Mouse (Mus musculus) right cerebral cortex, postnatal 4 days (tissue): Measurements from ENCODE around the gene Tbc1d1.

Experiments
- DNase-seq: peaks from one replicate; pipeline ENCODE4 v3.0.0-alpha.2; 2022

Gene Tbc1d1

DNA sequence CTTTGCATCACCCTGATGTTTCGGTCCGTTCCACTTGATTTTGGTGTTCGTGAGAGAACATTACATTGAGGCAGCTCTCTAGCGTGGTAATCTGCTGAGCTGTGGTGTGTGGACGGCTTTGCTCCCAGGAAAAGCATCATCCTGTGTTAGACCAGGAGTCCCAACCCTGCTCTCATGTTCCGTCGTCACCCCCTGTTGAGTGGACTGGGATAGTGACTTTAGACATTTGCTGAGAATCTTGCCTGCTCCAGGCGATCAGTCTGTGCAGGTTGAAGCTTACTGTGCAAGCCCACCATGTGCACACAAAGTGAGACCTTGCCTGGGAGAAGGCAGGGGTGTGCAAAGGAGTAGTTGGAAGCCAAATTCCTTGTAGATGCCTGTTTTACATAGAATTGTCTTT is 85.8 kb downstream of the Tbc1d1 start:
- DNase-seq, result no peak

- no peak for DNase-seq
Measured at GRCm38 (mm10) chr5:64242795-64243455, 86.8 kb downstream of the Tbc1d1 start.

DNA sequence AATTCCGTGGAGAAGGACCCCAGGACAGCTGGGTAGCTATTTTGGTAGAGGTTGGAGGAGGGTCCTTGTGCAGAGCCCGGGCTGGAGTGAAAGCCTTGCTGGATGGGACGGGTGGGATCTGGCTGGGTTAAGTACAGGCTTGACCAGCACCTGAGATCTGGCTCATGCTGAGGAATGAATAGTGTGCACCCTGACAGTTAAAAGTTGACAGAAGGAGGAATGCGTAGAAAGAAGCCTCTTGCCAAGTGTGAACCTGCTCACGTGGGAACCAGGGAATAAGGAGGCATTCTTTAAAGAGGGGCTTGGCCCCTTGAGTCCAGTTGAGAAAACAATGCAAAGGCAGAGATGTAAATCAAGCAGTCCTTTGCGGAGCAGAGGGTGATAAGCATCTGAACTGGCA is 87.6 kb downstream of the Tbc1d1 start:
- no peak for DNase-seq

DNA sequence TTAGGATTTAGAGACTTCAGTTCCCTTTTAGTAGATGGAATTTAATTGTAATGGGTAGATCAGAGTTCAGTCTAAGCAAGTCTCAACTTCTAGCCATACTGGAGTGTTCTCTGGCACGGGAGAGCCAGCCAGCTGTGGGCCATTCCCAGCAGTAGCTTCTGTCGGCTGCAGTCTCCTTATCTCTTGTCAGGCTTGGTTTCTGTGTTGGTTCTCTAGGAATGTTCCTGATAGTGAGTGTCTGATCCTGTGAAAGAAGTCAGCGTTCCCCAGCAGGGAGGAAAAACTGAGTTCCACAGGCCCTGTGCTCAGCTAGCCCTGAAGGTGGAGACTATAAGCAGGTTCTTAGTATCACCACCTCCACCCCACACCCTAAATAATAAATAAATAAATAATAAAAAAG is 88.2 kb downstream of the Tbc1d1 start:
- no peak for DNase-seq

DNA sequence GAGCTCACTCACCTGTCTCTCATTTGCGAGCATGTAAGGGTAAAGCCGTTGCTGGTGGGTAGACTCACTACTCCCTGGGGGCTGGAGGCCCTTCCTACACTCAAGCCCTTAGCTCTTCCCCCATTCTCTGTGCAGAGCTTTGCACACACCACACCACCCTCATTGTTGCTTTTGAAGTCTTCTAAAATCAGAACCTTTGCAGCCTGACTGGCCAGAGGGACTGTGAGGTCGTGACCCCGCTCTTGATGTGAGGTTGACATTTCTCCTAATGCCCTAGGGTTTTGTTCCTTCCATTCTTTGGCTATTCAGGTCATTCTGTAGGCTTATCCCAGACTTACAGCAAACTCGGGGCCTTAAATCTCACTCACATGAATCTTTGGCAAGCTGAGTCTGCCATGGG is 88.6 kb downstream of the Tbc1d1 start:
- no peak for DNase-seq

GRCm38 (mm10) chr5:64251435-64251834 is 95.3 kb downstream of the Tbc1d1 start:
- DNase-seq, result no peak

DNA sequence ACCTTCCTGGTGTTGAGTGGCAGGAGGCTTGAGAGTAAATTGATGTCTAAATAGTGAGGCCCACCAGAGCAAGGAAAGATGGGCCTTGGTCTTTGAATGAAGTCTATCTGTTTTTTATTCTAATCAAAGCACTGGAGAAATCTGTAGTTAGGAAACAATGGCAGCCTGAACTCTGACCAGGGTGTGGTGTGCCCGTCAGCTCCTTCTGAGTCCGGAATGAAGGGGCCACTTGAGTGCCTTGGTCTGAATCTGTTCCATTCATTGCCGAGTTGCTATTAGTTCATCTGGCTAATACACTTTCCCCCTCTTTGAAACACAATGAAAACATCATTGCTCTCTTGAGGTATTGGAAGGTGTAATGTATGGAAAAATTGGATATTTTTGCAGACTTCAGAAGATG is 98.2 kb downstream of the Tbc1d1 start:
- no peak for DNase-seq

DNA sequence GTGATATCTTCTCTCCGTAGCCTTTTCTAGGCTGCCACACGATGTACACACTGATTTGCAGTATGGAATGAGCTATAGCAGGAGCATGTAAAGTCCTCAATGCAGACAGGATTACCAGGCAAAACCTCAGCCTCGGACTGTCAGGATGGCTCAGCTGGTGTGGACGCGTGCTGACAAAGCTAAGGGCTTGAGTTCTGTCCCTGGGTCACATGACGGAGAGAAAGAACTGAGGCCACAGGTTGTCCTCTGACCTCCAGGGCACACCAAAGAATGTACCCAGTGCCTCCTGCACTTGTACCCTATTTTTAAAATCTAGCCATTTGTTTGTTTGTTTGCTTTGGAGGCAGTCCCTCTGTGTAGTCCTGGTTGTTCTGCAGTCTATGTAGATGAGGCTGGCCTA is 98.9 kb downstream of the Tbc1d1 start:
- no peak for DNase-seq

GRCm38 (mm10) chr5:64263348-64263747 is 107.2 kb downstream of the Tbc1d1 start:
- DNase-seq, result no peak

- DNase-seq, result no peak
Measured at GRCm38 (mm10) chr5:64263898-64264478, 107.9 kb downstream of the Tbc1d1 start.

DNA sequence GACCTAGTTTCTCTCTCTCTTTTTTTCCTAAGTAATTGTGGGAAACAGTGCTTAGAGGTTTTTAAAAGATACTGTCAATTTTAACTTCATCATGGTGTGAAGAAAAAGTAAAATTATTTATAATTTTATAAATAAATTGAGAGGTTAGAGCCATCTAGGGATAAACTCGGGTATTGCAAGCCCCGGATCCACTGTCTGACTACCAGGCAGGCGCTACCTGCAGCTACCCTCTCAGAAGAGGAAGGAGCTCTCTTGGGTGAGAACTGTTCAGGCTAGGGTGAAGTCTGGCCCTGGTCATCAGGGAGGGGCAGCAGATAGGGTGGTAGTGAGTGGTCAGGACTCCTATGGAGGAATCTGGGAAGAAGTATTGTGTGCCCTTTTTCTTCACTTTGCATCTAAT is 109.0 kb downstream of the Tbc1d1 start:
- peak; percentile 58 for DNase-seq

DNA sequence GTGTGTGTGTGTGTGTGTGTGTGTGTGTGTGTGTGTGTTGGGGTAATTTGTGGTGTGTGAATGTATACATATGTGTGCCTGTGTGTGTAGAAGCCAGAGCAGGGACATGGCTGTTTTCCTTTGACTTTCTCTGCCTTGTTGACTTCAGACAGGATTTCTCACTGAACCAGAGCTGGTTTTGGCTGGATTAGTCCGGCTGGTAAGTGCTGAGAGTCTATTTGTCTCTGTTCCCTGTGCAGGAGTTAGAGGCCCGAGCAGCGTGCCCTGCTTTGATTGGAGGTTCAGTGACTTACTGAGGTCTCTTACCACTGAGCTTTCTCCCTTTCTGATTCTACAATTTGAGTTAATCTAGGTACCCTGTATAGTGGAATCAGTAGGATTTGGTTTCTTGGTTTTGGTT is 109.8 kb downstream of the Tbc1d1 start:
- DNase-seq, result no peak

GRCm38 (mm10) chr5:64266534-64266933 is 110.4 kb downstream of the Tbc1d1 start:
- DNase-seq, result no peak

DNA sequence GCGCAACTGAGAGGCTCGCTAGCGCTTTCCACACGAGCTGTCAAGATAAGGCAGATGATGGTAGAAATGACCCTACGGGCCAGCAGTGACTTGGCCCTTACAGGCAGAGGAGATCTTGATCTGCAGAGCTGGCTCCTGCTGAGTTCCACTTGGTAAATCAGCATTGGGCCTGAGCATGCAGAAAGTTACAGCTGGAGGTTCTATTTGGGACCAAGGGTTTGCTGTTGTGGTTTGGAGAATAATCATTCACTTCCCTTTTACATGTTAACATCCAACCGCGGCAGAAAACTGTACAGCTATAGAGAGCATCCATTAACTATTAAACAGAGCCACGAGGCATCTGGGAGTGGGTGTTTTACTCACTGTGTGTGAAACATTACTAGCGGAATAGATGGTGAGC is 111.2 kb downstream of the Tbc1d1 start:
- DNase-seq, result no peak

GRCm38 (mm10) chr5:64269669-64270068 is 113.6 kb downstream of the Tbc1d1 start:
- no peak for DNase-seq

DNA sequence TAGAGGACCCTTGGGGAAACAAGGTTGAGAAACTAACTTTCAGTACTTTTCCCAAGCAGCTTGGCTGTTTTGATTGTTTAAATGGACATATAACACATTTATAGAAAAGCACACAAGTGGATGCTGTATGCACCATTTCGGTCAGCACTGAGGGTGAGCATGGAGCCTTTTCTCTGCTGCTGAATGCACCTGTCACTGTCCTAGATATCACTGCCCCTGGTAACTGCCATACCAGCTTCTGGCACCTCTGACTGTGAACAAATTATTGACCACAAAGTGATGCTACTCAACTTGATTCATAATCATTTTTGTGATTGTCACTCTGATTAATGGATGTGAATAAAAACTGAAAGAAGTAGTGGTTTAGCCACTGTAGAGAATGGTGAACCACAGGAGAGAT is 117.4 kb downstream of the Tbc1d1 start:
- no peak for DNase-seq

DNA sequence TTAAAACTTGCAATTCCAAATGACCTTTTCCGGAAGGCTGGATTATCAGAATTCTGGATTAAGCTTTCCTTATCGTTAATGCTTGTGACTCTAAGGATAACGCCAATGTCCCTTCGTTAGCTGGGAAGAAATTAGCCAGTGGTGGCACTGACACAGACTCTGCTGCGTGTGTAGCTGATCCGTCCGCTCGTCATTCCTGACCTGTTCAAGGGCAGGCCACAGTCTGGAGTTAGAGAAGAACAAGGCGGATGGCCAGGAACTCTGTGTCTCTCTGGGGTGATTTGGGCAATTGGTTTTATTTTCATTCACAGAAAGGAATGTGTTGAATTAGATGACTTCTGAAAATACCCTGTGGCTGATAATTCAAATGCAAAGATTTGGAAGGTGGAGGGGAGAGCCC is 118.2 kb downstream of the Tbc1d1 start:
- no peak for DNase-seq

GRCm38 (mm10) chr5:64274738-64275451 is 118.8 kb downstream of the Tbc1d1 start:
- peak; percentile 36 for DNase-seq

DNA sequence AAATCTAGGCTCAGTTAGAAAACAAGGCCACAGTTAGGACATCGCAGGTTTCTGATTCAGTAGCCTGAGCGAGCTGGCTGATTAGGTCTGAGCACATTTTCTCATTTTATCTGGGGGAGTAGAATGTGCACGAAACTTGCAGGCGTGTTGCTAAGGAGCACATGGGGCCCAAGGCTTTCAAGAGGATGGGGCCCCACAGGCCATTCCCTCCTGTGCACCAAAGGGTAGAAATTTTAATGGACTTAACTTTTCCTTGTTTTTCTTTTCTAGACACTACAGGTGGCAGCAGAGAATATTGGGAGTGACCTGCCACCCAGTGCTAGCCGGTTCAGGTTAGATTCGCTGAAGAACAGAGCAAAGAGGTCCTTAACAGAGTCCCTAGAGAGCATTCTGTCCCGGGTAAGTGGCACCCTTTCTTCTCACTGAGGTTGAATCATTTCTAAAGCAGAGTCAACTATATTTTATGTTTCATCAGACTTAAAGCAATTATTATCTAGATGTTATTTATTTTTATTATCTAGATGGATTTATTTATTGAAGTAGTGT is 121.6 kb downstream of the Tbc1d1 start:
- no peak for DNase-seq

DNA sequence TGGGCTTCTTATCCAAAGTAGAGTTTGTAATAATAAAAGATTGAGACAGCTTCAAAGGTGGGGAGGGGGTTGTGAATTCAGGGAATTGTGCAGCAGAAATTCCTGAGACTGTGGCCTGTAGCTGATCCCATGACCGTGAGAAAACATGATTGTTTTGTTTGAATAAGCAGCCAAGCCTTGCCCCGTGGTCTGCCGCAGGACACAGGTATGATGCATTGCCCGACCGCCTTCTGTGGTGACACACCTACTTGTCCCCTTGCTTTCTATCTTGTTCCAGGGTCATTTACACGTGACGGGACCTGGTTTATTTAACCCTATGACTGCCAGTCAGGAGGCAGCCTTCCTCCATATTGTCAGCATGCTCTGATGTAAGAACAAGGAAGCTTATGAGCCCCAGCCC is 123.6 kb downstream of the Tbc1d1 start:
- no peak for DNase-seq

- DNase-seq, result no peak
Measured at GRCm38 (mm10) chr5:64280191-64280590, 124.1 kb downstream of the Tbc1d1 start.

DNA sequence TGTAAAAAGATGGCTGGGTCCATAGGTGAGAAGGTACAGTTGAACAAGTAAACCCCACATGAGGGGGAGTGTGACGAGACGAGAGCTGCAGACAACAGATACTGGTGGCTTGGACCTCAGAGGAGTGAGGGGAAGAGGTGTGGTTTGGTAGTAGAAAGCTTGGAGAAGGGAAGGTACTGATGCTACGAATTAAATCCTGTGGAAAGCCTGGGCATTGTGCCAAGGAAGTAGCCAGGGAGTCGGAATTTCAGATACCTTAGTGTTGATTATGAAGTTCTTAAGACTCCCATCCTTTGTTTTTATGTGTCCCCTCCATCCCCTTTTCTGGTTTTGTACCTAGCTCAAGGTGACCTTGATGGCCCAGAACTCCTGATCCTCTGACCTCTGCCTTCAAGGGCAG is 124.5 kb downstream of the Tbc1d1 start:
- DNase-seq, result no peak

DNA sequence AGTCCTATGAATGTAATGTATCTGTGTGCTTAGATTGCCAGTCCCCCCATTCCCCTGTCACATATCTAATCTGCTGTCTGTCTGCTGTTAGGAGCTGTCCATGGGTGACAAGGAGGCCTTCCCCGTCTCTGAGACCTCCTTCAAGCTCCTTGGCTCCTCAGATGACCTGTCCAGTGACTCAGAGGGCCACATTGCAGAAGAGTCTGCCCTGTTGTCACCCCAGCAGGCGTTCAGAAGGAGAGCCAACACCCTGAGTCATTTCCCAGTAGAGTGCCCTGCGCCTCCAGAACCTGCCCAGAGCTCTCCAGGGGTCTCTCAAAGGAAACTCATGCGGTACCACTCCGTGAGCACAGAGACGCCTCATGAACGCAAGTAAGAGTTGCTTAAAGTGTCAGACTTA is 125.6 kb downstream of the Tbc1d1 start:
- DNase-seq, result no peak

- DNase-seq, result no peak
Measured at GRCm38 (mm10) chr5:64282594-64282993, 126.5 kb downstream of the Tbc1d1 start.
